Mouse (Mus musculus): ENCODE measurements around the gene Hpse2. TPM values are rescaled to one million over a fixed set of nuclear protein-coding genes. Genes with fewer than 3 reads are reported as not detected.

Gene Hpse2
- polyA plus RNA-seq, 1 experiment, result not detected

GRCm38 (mm10) chr19:42829196-42829595, 559.0 kb downstream of the Hpse2 start:
- no peaks in the 10 kb centered on the region for H3K36me3 ChIP-seq (ENCODE audit: control insufficient read depth, insufficient read depth, low read length)
- H3K4me3 ChIP-seq (ENCODE audit: extremely low read depth, insufficient read depth, insufficient read length), result no peak overlapping the region
- DNase-seq (ENCODE audit: low read depth in 1 of 2, low spot score in 2 of 2), result no peak
- no peak overlapping the region for H3K27ac ChIP-seq (ENCODE audit: insufficient read depth, low read length)
- WGBS, result 19% methylated on average over 4 of the region's 4 CpGs
- TF ChIP-seq CTCF (IDR thresholded peaks at IDR 0.05; ENCODE audit: extremely low read depth, insufficient read depth, insufficient read length, insufficient replicate concordance) (no peak), POLR2A (IDR thresholded peaks at IDR 0.05; ENCODE audit: low read depth, low read length) (no peak)
- H3K4me1 ChIP-seq (ENCODE audit: control insufficient read depth, insufficient read depth, insufficient read length), result no peaks in the 10 kb centered on the region
- no peaks in the 10 kb centered on the region for H3K27me3 ChIP-seq (ENCODE audit: control insufficient read depth, insufficient read depth, low read length)

- Histone ChIP-seq H3K27me3 (ENCODE audit: control insufficient read depth, insufficient read depth, low read length) (no peaks in the 10 kb centered on the region), H3K4me1 (ENCODE audit: control insufficient read depth, insufficient read depth, insufficient read length) (no peaks in the 10 kb centered on the region), H3K4me3 (ENCODE audit: extremely low read depth, insufficient read depth, insufficient read length) (no peak overlapping the region), H3K27ac (ENCODE audit: insufficient read depth, low read length) (no peak overlapping the region), H3K36me3 (ENCODE audit: control insufficient read depth, insufficient read depth, low read length) (no peaks in the 10 kb centered on the region)
- no peak for TF ChIP-seq CTCF (IDR thresholded peaks at IDR 0.05; ENCODE audit: extremely low read depth, insufficient read depth, insufficient read length, insufficient replicate concordance)
- TF ChIP-seq POLR2A (IDR thresholded peaks at IDR 0.05; ENCODE audit: low read depth, low read length), result no peak
- WGBS, result 81% methylated on average over 3 of the region's 3 CpGs
- DNase-seq (ENCODE audit: low read depth in 1 of 2, low spot score in 2 of 2), result no peak
These were observed 560.3 kb downstream of the Hpse2 start for GRCm38 (mm10) chr19:42827843-42828242.

DNA sequence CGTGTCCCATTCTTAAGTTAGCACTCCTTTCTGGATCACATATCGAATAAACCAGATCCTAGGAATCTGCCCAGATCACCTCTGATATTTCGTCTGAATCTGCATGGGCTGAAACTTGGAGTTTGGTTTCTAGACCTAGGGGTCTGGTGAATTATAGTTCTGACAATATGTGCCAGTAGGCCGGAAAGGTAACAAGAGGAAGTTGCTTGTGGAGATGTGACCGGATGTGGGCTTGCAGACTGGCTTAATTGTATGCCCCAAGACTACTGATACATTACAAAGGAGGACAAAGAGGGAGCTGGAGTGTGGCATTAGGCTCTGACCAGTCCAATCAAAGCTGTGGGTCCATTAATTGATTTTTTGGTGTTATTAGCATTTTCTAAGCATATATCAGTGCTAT, 568.0 kb downstream of the Hpse2 start:
- Histone ChIP-seq H3K4me3 (ENCODE audit: extremely low read depth, insufficient read depth, insufficient read length) (no peak overlapping the region), H3K36me3 (ENCODE audit: control insufficient read depth, insufficient read depth, low read length) (no peaks in the 10 kb centered on the region), H3K27me3 (ENCODE audit: control insufficient read depth, insufficient read depth, low read length) (no peaks in the 10 kb centered on the region), H3K4me1 (ENCODE audit: control insufficient read depth, insufficient read depth, insufficient read length) (no peaks in the 10 kb centered on the region), H3K27ac (ENCODE audit: insufficient read depth, low read length) (no peak overlapping the region)
- 54% methylated on average over 5 of the region's 5 CpGs for WGBS
- TF ChIP-seq POLR2A (IDR thresholded peaks at IDR 0.05; ENCODE audit: low read depth, low read length) (no peak), CTCF (IDR thresholded peaks at IDR 0.05; ENCODE audit: extremely low read depth, insufficient read depth, insufficient read length, insufficient replicate concordance) (no peak)
- no peak for DNase-seq (ENCODE audit: low read depth in 1 of 2, low spot score in 2 of 2)

- TF ChIP-seq POLR2A (IDR thresholded peaks at IDR 0.05; ENCODE audit: low read depth, low read length), result no peak
- no peak for TF ChIP-seq CTCF (IDR thresholded peaks at IDR 0.05; ENCODE audit: extremely low read depth, insufficient read depth, insufficient read length, insufficient replicate concordance)
- no peaks in the 10 kb centered on the region for H3K36me3 ChIP-seq (ENCODE audit: control insufficient read depth, insufficient read depth, low read length)
- no peaks in the 10 kb centered on the region for H3K4me1 ChIP-seq (ENCODE audit: control insufficient read depth, insufficient read depth, insufficient read length)
- no peak for DNase-seq (ENCODE audit: low read depth in 1 of 2, low spot score in 2 of 2)
- no peak overlapping the region for H3K27ac ChIP-seq (ENCODE audit: insufficient read depth, low read length)
- WGBS, result 67% methylated on average over 2 of the region's 2 CpGs
- H3K4me3 ChIP-seq (ENCODE audit: extremely low read depth, insufficient read depth, insufficient read length), result no peak overlapping the region
- no peaks in the 10 kb centered on the region for H3K27me3 ChIP-seq (ENCODE audit: control insufficient read depth, insufficient read depth, low read length)
These were observed 570.4 kb downstream of the Hpse2 start for GRCm38 (mm10) chr19:42817761-42818160.

- 95% methylated on average over 2 of the region's 2 CpGs for WGBS
- H3K27me3 ChIP-seq (ENCODE audit: control insufficient read depth, insufficient read depth, low read length), result no peaks in the 10 kb centered on the region
- no peak for DNase-seq (ENCODE audit: low read depth in 1 of 2, low spot score in 2 of 2)
These were observed 571.9 kb downstream of the Hpse2 start for GRCm38 (mm10) chr19:42816261-42816660.

DNA sequence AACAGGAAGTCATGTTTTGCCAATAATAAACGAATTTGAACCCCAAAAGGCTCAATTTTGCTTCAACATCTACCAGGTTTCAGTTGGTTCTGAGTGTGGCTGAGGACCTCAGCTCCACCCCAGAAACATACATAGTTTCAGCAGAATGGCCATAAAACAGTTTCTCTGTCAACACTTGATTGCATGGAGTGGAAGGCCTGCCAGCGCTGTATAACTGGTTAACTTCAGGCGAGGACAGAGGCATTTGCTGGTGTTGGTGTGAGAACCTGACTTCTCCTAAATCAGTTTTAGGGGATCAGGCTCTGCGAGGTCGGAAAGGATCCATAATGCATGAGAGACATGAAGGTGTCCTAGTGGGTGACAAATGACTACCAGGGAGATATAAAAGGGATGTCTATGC, 578.0 kb downstream of the Hpse2 start:
- 71% methylated on average over 5 of the region's 5 CpGs for WGBS
- H3K36me3 ChIP-seq (ENCODE audit: control insufficient read depth, insufficient read depth, low read length), result no peaks in the 10 kb centered on the region
- DNase-seq (ENCODE audit: low read depth in 1 of 2, low spot score in 2 of 2), result no peak
- H3K27ac ChIP-seq (ENCODE audit: insufficient read depth, low read length), result no peak overlapping the region
- H3K4me1 ChIP-seq (ENCODE audit: control insufficient read depth, insufficient read depth, insufficient read length), result no peaks in the 10 kb centered on the region
- no peaks in the 10 kb centered on the region for H3K27me3 ChIP-seq (ENCODE audit: control insufficient read depth, insufficient read depth, low read length)
- TF ChIP-seq POLR2A (IDR thresholded peaks at IDR 0.05; ENCODE audit: low read depth, low read length), result no peak
- no peak for TF ChIP-seq CTCF (IDR thresholded peaks at IDR 0.05; ENCODE audit: extremely low read depth, insufficient read depth, insufficient read length, insufficient replicate concordance)
- H3K4me3 ChIP-seq (ENCODE audit: extremely low read depth, insufficient read depth, insufficient read length), result no peak overlapping the region

More at GRCm38 (mm10) chr19:42816261-42816660, 571.9 kb downstream of the Hpse2 start:
- no peaks in the 10 kb centered on the region for H3K4me1 ChIP-seq (ENCODE audit: control insufficient read depth, insufficient read depth, insufficient read length)
- H3K36me3 ChIP-seq (ENCODE audit: control insufficient read depth, insufficient read depth, low read length), result no peaks in the 10 kb centered on the region
- H3K27ac ChIP-seq (ENCODE audit: insufficient read depth, low read length), result no peak overlapping the region
- no peak overlapping the region for H3K4me3 ChIP-seq (ENCODE audit: extremely low read depth, insufficient read depth, insufficient read length)
- no peak for TF ChIP-seq POLR2A (IDR thresholded peaks at IDR 0.05; ENCODE audit: low read depth, low read length)
- no peak for TF ChIP-seq CTCF (IDR thresholded peaks at IDR 0.05; ENCODE audit: extremely low read depth, insufficient read depth, insufficient read length, insufficient replicate concordance)

DNA sequence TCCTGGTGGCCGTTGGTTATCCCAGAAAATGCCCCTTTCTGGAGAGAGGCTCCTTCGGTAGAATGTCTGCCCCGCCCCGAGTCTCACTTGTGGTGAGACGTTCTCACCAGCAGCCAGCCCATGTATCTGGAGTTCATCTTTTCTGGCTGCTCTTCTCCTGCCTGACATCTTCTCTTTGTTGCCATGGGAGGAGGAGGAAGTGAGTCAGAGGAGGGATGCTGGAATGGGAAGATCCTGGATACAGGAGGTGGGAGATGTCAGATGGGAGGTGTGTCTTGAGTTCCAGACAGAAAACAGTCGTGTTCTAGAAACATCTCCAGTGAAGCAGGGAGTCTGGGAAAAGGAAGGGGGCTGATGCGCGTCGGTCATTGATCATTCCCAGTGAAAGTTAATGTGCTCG, 578.7 kb downstream of the Hpse2 start:
- DNase-seq (ENCODE audit: low read depth in 1 of 2, low spot score in 2 of 2), result no peak
- no peaks in the 10 kb centered on the region for H3K27me3 ChIP-seq (ENCODE audit: control insufficient read depth, insufficient read depth, low read length)
- H3K4me1 ChIP-seq (ENCODE audit: control insufficient read depth, insufficient read depth, insufficient read length), result no peaks in the 10 kb centered on the region
- 91% methylated on average over 10 of the region's 10 CpGs for WGBS
- TF ChIP-seq POLR2A (IDR thresholded peaks at IDR 0.05; ENCODE audit: low read depth, low read length), result no peak
- TF ChIP-seq CTCF (IDR thresholded peaks at IDR 0.05; ENCODE audit: extremely low read depth, insufficient read depth, insufficient read length, insufficient replicate concordance), result no peak
- H3K27ac ChIP-seq (ENCODE audit: insufficient read depth, low read length), result no peak overlapping the region
- H3K4me3 ChIP-seq (ENCODE audit: extremely low read depth, insufficient read depth, insufficient read length), result no peak overlapping the region
- H3K36me3 ChIP-seq (ENCODE audit: control insufficient read depth, insufficient read depth, low read length), result no peaks in the 10 kb centered on the region
